Mouse (Mus musculus): ENCODE measurements around the gene Gse1.

DNA sequence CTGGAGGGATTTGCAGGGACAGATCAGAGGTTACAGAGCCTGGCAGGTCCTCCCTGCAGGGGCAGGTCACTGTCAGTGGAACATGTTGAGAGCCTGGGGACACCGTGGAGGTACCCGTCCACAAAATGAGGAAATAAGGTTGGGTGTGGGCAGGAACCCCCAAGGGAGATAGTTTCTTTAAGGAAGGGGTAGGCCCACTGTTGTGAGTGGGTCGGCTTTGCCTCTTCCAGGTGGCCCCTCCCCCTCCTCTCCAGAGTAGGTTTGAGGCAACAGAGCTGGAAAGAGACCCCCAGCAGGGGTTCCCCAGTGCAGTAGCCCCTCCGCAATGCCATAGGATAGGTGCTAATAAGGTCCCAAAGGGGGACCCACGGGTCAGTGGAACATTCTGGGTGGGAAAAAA, 274.2 kb downstream of the Gse1 start:
- TF ChIP-seq POLR2A (IDR thresholded peaks at IDR 0.05; ENCODE audit: control insufficient read depth in 1 of 2, insufficient read depth in 1 of 2, low read depth in 1 of 2, low read length in 2 of 2, poor library complexity in 1 of 2) (no peak), MEF2A (IDR thresholded peaks at IDR 0.05; ENCODE audit: extremely low read depth, insufficient replicate concordance, low read depth, low read length, poor library complexity, severe bottlenecking) (no peak)

All from MEL (cell line).